In genomic region chr16:45881177-45881832, GRCm38 (mm10) we compare ENCODE assay signal across 20 mouse cellular contexts.
DNase-seq lines count a peak whose midpoint lies in the region; ATAC-seq and TF ChIP-seq lines count a peak whose summit lies in the region.
"Had no signal": no experiment of that assay in that cellular context is flagged by ENCODE, and none has a peak within 500 bp of the region (broad histone marks: within the 10 kb centered on the region; RNA-seq: fewer than 3 reads in every experiment).

No protein-coding gene starts in this region.

- H3K4me1 ChIP-seq in heart, embryonic 15.5 days (replicated peaks), result peaks cover 24% of the 10 kb centered on the region
- H3K4me1 ChIP-seq in midbrain, embryonic 11.5 days (ENCODE audit: control insufficient read depth, insufficient read depth, low read length), result no peaks in the 10 kb centered on the region
- H3K4me1 ChIP-seq in midbrain, embryonic 15.5 days, result no peaks in the 10 kb centered on the region
- 0 out of 2 replicates have a peak, but pooled peaks cover 8% of the 10 kb centered on the region for H3K4me1 ChIP-seq in kidney, postnatal 0 days (replicated peaks; ENCODE audit: insufficient read depth, low read length)
- H3K4me1 ChIP-seq in limb, embryonic 15.5 days, result peaks cover 23% of the 10 kb centered on the region
- no peaks in the 10 kb centered on the region for H3K4me1 ChIP-seq in hindbrain, embryonic 16.5 days (ENCODE audit: control insufficient read depth, insufficient read depth, low read depth, low read length)
- H3K4me1 ChIP-seq in liver, postnatal 0 days (ENCODE audit: insufficient read depth), result no peaks in the 10 kb centered on the region
- H3K4me1 ChIP-seq: liver, embryonic 12.5 days; midbrain, embryonic 12.5 days had no signal

- H3K9ac ChIP-seq in heart, embryonic 15.5 days, result no peak overlapping the region
- no peak overlapping the region for H3K9ac ChIP-seq in midbrain, embryonic 11.5 days (ENCODE audit: low read length)
- H3K9ac ChIP-seq in midbrain, embryonic 15.5 days, result no peak overlapping the region
- H3K9ac ChIP-seq in kidney, postnatal 0 days (ENCODE audit: low read depth, low read length), result no peak overlapping the region
- no peak overlapping the region for H3K9ac ChIP-seq in limb, embryonic 15.5 days
- no peak overlapping the region for H3K9ac ChIP-seq in hindbrain, embryonic 16.5 days (ENCODE audit: low read depth, low read length)
- no peak overlapping the region for H3K9ac ChIP-seq in liver, postnatal 0 days (replicated peaks)
- H3K9ac ChIP-seq: forebrain, postnatal 0 days; hindbrain, embryonic 14.5 days; liver, embryonic 12.5 days; midbrain, embryonic 12.5 days had no signal

- no peak overlapping the region for H3K4me3 ChIP-seq in heart, embryonic 15.5 days
- H3K4me3 ChIP-seq in midbrain, embryonic 11.5 days (ENCODE audit: low read depth, low read length), result no peak overlapping the region
- no peak overlapping the region for H3K4me3 ChIP-seq in midbrain, embryonic 15.5 days
- no peak overlapping the region for H3K4me3 ChIP-seq in kidney, postnatal 0 days (replicated peaks; ENCODE audit: low read depth, low read length)
- no peak overlapping the region for H3K4me3 ChIP-seq in limb, embryonic 15.5 days
- no peak overlapping the region for H3K4me3 ChIP-seq in hindbrain, embryonic 16.5 days (ENCODE audit: low read length)
- H3K4me3 ChIP-seq in liver, postnatal 0 days (ENCODE audit: low read depth, low read length), result no peak overlapping the region
- H3K4me3 ChIP-seq: left cerebral cortex, adult 2 months; liver, embryonic 12.5 days; midbrain, embryonic 12.5 days had no signal

- H3K9me3 ChIP-seq in heart, embryonic 15.5 days (replicated peaks), result no peaks in the 10 kb centered on the region
- H3K9me3 ChIP-seq in midbrain, embryonic 11.5 days (ENCODE audit: control insufficient read depth, low read length), result no peaks in the 10 kb centered on the region
- no peaks in the 10 kb centered on the region for H3K9me3 ChIP-seq in midbrain, embryonic 15.5 days
- H3K9me3 ChIP-seq in kidney, postnatal 0 days (replicated peaks; ENCODE audit: low read length), result no peaks in the 10 kb centered on the region
- H3K9me3 ChIP-seq in limb, embryonic 15.5 days, result no peaks in the 10 kb centered on the region
- no peaks in the 10 kb centered on the region for H3K9me3 ChIP-seq in hindbrain, embryonic 16.5 days (ENCODE audit: control insufficient read depth, low read length)
- H3K9me3 ChIP-seq in liver, postnatal 0 days (ENCODE audit: low read length), result no peaks in the 10 kb centered on the region
- H3K9me3 ChIP-seq: liver, embryonic 12.5 days; midbrain, embryonic 12.5 days had no signal

- no peak for TF ChIP-seq EP300 in liver, postnatal 0 days (IDR thresholded peaks at IDR 0.05; ENCODE audit: low read depth)

- WGBS in heart, embryonic 15.5 days, result 29% methylated on average over 7 of the region's 7 CpGs
- WGBS in midbrain, embryonic 11.5 days, result 86% methylated on average over 7 of the region's 7 CpGs
- 89% methylated on average over 7 of the region's 7 CpGs for WGBS in midbrain, embryonic 15.5 days
- WGBS in kidney, postnatal 0 days, result 49% methylated on average over 7 of the region's 7 CpGs
- 58% methylated on average over 7 of the region's 7 CpGs for WGBS in limb, embryonic 15.5 days
- WGBS in hindbrain, embryonic 16.5 days, result 87% methylated on average over 7 of the region's 7 CpGs
- WGBS in liver, postnatal 0 days (ENCODE audit: insufficient replicate concordance), result 79% methylated on average over 7 of the region's 7 CpGs

- no peaks in the 10 kb centered on the region for H3K36me3 ChIP-seq in heart, embryonic 15.5 days
- no peaks in the 10 kb centered on the region for H3K36me3 ChIP-seq in midbrain, embryonic 11.5 days (ENCODE audit: control insufficient read depth, insufficient read depth, low read length)
- no peaks in the 10 kb centered on the region for H3K36me3 ChIP-seq in midbrain, embryonic 15.5 days (replicated peaks)
- H3K36me3 ChIP-seq in kidney, postnatal 0 days (ENCODE audit: insufficient read depth, low read length), result no peaks in the 10 kb centered on the region
- no peaks in the 10 kb centered on the region for H3K36me3 ChIP-seq in limb, embryonic 15.5 days
- no peaks in the 10 kb centered on the region for H3K36me3 ChIP-seq in hindbrain, embryonic 16.5 days (ENCODE audit: control insufficient read depth, insufficient read depth, low read length)
- H3K36me3 ChIP-seq in liver, postnatal 0 days (replicated peaks; ENCODE audit: insufficient read depth, low read length), result no peaks in the 10 kb centered on the region
- H3K36me3 ChIP-seq: liver, embryonic 12.5 days; midbrain, embryonic 12.5 days had no signal

- DNase-seq in heart, adult 11 months, result no peak
- peak; percentile 35 for DNase-seq in midbrain, embryonic 11.5 days (ENCODE audit: low spot score, missing footprints)
- DNase-seq in kidney, postnatal 0 days (ENCODE audit: low spot score), result no peak
- no peak for DNase-seq in liver, postnatal 0 days
- DNase-seq: adrenal gland, adult 2 months; cerebellum, adult 11-12 months; cerebellum, postnatal 14 days; forebrain, postnatal 0 days; gastrocnemius, postnatal 25 days; lung, adult 2 months; lung, postnatal 14 days; right cerebral cortex, postnatal 14 days had no signal

- no peak overlapping the region for H3K4me2 ChIP-seq in heart, embryonic 15.5 days
- H3K4me2 ChIP-seq in midbrain, embryonic 11.5 days, result no peak overlapping the region
- no peak overlapping the region for H3K4me2 ChIP-seq in midbrain, embryonic 15.5 days
- H3K4me2 ChIP-seq in kidney, postnatal 0 days (ENCODE audit: low read length), result no peak overlapping the region
- no peak overlapping the region for H3K4me2 ChIP-seq in limb, embryonic 15.5 days
- no peak overlapping the region for H3K4me2 ChIP-seq in hindbrain, embryonic 16.5 days (ENCODE audit: low read length)
- no peak overlapping the region for H3K4me2 ChIP-seq in liver, postnatal 0 days (ENCODE audit: low read depth, low read length)
- H3K4me2 ChIP-seq: hindbrain, embryonic 14.5 days; liver, embryonic 12.5 days; midbrain, embryonic 12.5 days had no signal

- no peaks in the 10 kb centered on the region for H3K27me3 ChIP-seq in heart, embryonic 15.5 days
- H3K27me3 ChIP-seq in midbrain, embryonic 11.5 days (ENCODE audit: control insufficient read depth, insufficient read depth, low read length), result no peaks in the 10 kb centered on the region
- no peaks in the 10 kb centered on the region for H3K27me3 ChIP-seq in midbrain, embryonic 15.5 days (replicated peaks)
- H3K27me3 ChIP-seq in kidney, postnatal 0 days (ENCODE audit: insufficient read depth, low read length), result no peaks in the 10 kb centered on the region
- no peaks in the 10 kb centered on the region for H3K27me3 ChIP-seq in limb, embryonic 15.5 days
- no peaks in the 10 kb centered on the region for H3K27me3 ChIP-seq in hindbrain, embryonic 16.5 days (replicated peaks; ENCODE audit: control insufficient read depth, insufficient read depth, low read length)
- no peaks in the 10 kb centered on the region for H3K27me3 ChIP-seq in liver, postnatal 0 days (ENCODE audit: insufficient read depth, low read length)
- H3K27me3 ChIP-seq: liver, embryonic 12.5 days; midbrain, embryonic 12.5 days had no signal

- peak overlapping the region; percentile 81 for H3K27ac ChIP-seq in heart, embryonic 15.5 days
- H3K27ac ChIP-seq in midbrain, embryonic 11.5 days (ENCODE audit: low read depth, low read length), result no peak overlapping the region
- no peak overlapping the region for H3K27ac ChIP-seq in midbrain, embryonic 15.5 days
- peak overlapping the region; percentile 70 for H3K27ac ChIP-seq in kidney, postnatal 0 days
- peak overlapping the region; percentile 82 for H3K27ac ChIP-seq in limb, embryonic 15.5 days
- H3K27ac ChIP-seq in hindbrain, embryonic 16.5 days (ENCODE audit: low read depth, low read length), result no peak overlapping the region
- H3K27ac ChIP-seq in liver, postnatal 0 days (ENCODE audit: low read depth), result no peak overlapping the region
- H3K27ac ChIP-seq: hindbrain, embryonic 14.5 days; left cerebral cortex, adult 2 months; liver, embryonic 12.5 days; midbrain, embryonic 12.5 days had no signal

- ATAC-seq in heart, embryonic 15.5 days (replicated peaks; ENCODE audit: insufficient number of reproducible peaks, insufficient read depth, low FRiP score, low read depth), result peak; percentile 87
- no peak for ATAC-seq in midbrain, embryonic 11.5 days (ENCODE audit: low FRiP score)
- no peak for ATAC-seq in midbrain, embryonic 15.5 days (replicated peaks)
- no peak for ATAC-seq in kidney, postnatal 0 days (replicated peaks; ENCODE audit: low FRiP score, low read depth)
- ATAC-seq in limb, embryonic 15.5 days (ENCODE audit: insufficient number of reproducible peaks, low FRiP score, low TSS enrichment, low read depth), result no peak
- no peak for ATAC-seq in hindbrain, embryonic 16.5 days
- ATAC-seq in liver, postnatal 0 days, result no peak
- ATAC-seq: forebrain, postnatal 0 days; liver, embryonic 12.5 days had no signal

- no peak for TF ChIP-seq CTCF in kidney, postnatal 0 days (IDR thresholded peaks at IDR 0.05; ENCODE audit: low read depth)
- no peak for TF ChIP-seq CTCF in liver, postnatal 0 days (IDR thresholded peaks at IDR 0.05; ENCODE audit: low read depth)

Comparison
In these comparisons a context has a peak if more than half of its experiments do, and no peak if none do; other contexts are left out.
1. H3K27ac ChIP-seq: peak in heart, embryonic 15.5 days (single experiment), kidney, postnatal 0 days (single experiment) and limb, embryonic 15.5 days (single experiment); none in midbrain, embryonic 11.5 days (single experiment), midbrain, embryonic 15.5 days (single experiment), hindbrain, embryonic 16.5 days (single experiment) and liver, postnatal 0 days (single experiment).